Mouse (Mus musculus) CH12.LX (cell line): ENCODE results near the gene Neurl4. TPM values are rescaled to one million over a fixed set of nuclear protein-coding genes. Genes with fewer than 3 reads are reported as not detected.

Experiments
- DNase-seq: peaks from one replicate; pipeline ENCODE4 v3.0.0-alpha.2; 2013; ENCODE audit errors: extremely low read depth
- H3K27ac ChIP-seq: 2 replicates; pipeline ENCODE4 v1.5.1; 2012; ENCODE audit warnings: low read depth, mild to moderate bottlenecking, control low read depth, moderate library complexity; ENCODE audit not compliant: insufficient read depth
- H3K27me3 ChIP-seq: replicated peaks from 2 replicates; pipeline ENCODE3; 2012; ENCODE audit warnings: inconsistent platforms
- H3K36me3 ChIP-seq, 2 experiments: replicated peaks in 1 of 2; 2 replicates each; pipeline versions ENCODE3 to v1.6.1; 2012; ENCODE audit warnings: inconsistent platforms in 1 of 2, low read length in 1 of 2, mild to moderate bottlenecking in 1 of 2, mixed read lengths in 1 of 2, moderate library complexity in 1 of 2; ENCODE audit not compliant: control insufficient read depth in 1 of 2, insufficient read depth in 1 of 2
- H3K4me1 ChIP-seq, 2 experiments: 2 replicates each; pipeline ENCODE4 v1.6.1; 2012; ENCODE audit warnings: inconsistent platforms in 1 of 2, moderate library complexity in 1 of 2; ENCODE audit not compliant: insufficient read depth in 2 of 2, control insufficient read depth in 1 of 2
- H3K4me2 ChIP-seq: 2 replicates; pipeline ENCODE4 v1.6.1; 2012; ENCODE audit warnings: low read depth, mild to moderate bottlenecking, control low read depth; ENCODE audit not compliant: poor library complexity, insufficient read depth, severe bottlenecking
- H3K4me3 ChIP-seq, 3 experiments: fragments of 150-350 bp in 1 of 3; sonication (generic) in 1 of 3; replicated peaks in 1 of 3; 2 replicates each; pipeline versions ENCODE3 to v1.5.1; 2011 to 2012; ENCODE audit warnings: low read depth in 2 of 3, low read length in 2 of 3, mild to moderate bottlenecking in 2 of 3, moderate library complexity in 2 of 3, control low read depth in 1 of 3, improper control_type of control experiment in 1 of 3, inconsistent platforms in 1 of 3, mixed read lengths in 1 of 3; ENCODE audit not compliant: poor library complexity in 1 of 3
- H3K79me2 ChIP-seq: replicated peaks from 2 replicates; pipeline ENCODE4 v1.6.1; 2012; ENCODE audit warnings: mild to moderate bottlenecking, moderate library complexity; ENCODE audit not compliant: control insufficient read depth, poor library complexity, insufficient read depth, severe bottlenecking; ENCODE audit errors: extremely low read depth
- H3K9ac ChIP-seq: 2 replicates; pipeline ENCODE4 v1.6.1; 2012; ENCODE audit warnings: low read depth, mild to moderate bottlenecking, control low read depth, moderate library complexity; ENCODE audit not compliant: insufficient read depth
- H3K9me3 ChIP-seq: replicated peaks from 2 replicates; pipeline ENCODE3; 2012; ENCODE audit warnings: low read length, inconsistent platforms, mixed read lengths
- BHLHE40 ChIP-seq: IDR thresholded peaks from 2 replicates; pipeline ENCODE4 v1.6.1; 2011; ENCODE audit warnings: mild to moderate bottlenecking, low read depth, low read length, improper control_type of control experiment
- CHD1 ChIP-seq: IDR thresholded peaks from 2 replicates; pipeline ENCODE4 v1.6.1; 2012; ENCODE audit warnings: low read depth, low read length, improper control_type of control experiment, inconsistent platforms
- CHD2 ChIP-seq: IDR thresholded peaks from 2 replicates; pipeline ENCODE4 v1.6.1; 2011; ENCODE audit warnings: low read length, improper control_type of control experiment
- CTCF ChIP-seq, 2 experiments: IDR thresholded peaks in 1 of 2; conservative IDR thresholded peaks in 1 of 2; 2 replicates each; pipeline ENCODE4 v1.5.1; 2011 to 2012; ENCODE audit warnings: low read depth in 2 of 2, low read length in 2 of 2, improper control_type of control experiment in 1 of 2, inconsistent platforms in 1 of 2, mild to moderate bottlenecking in 1 of 2, moderate library complexity in 1 of 2
- ELF1 ChIP-seq: IDR thresholded peaks from 2 replicates; pipeline ENCODE4 v1.6.1; 2014; ENCODE audit warnings: low read depth, mild to moderate bottlenecking, inconsistent platforms, low read length, improper control_type of control experiment
- ETS1 ChIP-seq: conservative IDR thresholded peaks from 2 replicates; pipeline ENCODE4 v1.6.1; 2012; ENCODE audit warnings: low read depth, mild to moderate bottlenecking, inconsistent platforms, low read length, improper control_type of control experiment, moderate library complexity
- GABPA ChIP-seq: IDR thresholded peaks from 2 replicates; pipeline ENCODE4 v1.6.1; 2012; ENCODE audit warnings: low read depth, low read length, improper control_type of control experiment, inconsistent platforms; ENCODE audit not compliant: insufficient replicate concordance
- IRF4 ChIP-seq: IDR thresholded peaks from 2 replicates; pipeline ENCODE4 v1.6.1; 2014; ENCODE audit warnings: low read depth, mild to moderate bottlenecking, inconsistent platforms, low read length, improper control_type of control experiment
- JUND ChIP-seq: conservative IDR thresholded peaks from 2 replicates; pipeline ENCODE4 v1.6.1; 2011; ENCODE audit warnings: low read depth, low read length, improper control_type of control experiment
- MAFK ChIP-seq: IDR thresholded peaks from 2 replicates; pipeline ENCODE4 v1.6.1; 2011; ENCODE audit warnings: low read length, improper control_type of control experiment; ENCODE audit not compliant: insufficient replicate concordance
- MAX ChIP-seq: IDR thresholded peaks from 2 replicates; pipeline ENCODE4 v1.6.1; 2011; ENCODE audit warnings: low read length, improper control_type of control experiment
- MXI1 ChIP-seq: IDR thresholded peaks from 2 replicates; pipeline ENCODE4 v1.6.1; 2011; ENCODE audit warnings: mild to moderate bottlenecking, low read depth, low read length, improper control_type of control experiment
- MYC ChIP-seq: IDR thresholded peaks from 2 replicates; pipeline ENCODE4 v1.6.1; 2011; ENCODE audit warnings: low read depth, mild to moderate bottlenecking, improper control_type of control experiment, low read length
- NELFE ChIP-seq: IDR thresholded peaks from 2 replicates; pipeline ENCODE4 v1.6.1; 2011; ENCODE audit warnings: low read depth, low read length, improper control_type of control experiment
- NRF1 ChIP-seq: IDR thresholded peaks from 2 replicates; pipeline ENCODE4 v1.6.1; 2014; ENCODE audit warnings: low read depth, mild to moderate bottlenecking, inconsistent platforms, low read length, improper control_type of control experiment, moderate library complexity
- PAX5 ChIP-seq: IDR thresholded peaks from 2 replicates; pipeline ENCODE4 v1.6.1; 2012; ENCODE audit warnings: low read length, inconsistent platforms, mixed read lengths
- POLR2AphosphoS2 ChIP-seq: IDR thresholded peaks from 2 replicates; pipeline ENCODE4 v1.6.1; 2011; ENCODE audit warnings: low read depth, low read length, improper control_type of control experiment
- SIN3A ChIP-seq: IDR thresholded peaks from 2 replicates; pipeline ENCODE4 v1.6.1; 2012; ENCODE audit warnings: low read length, improper control_type of control experiment, inconsistent platforms
- SMC3 ChIP-seq: IDR thresholded peaks from 2 replicates; pipeline ENCODE4 v1.6.1; 2011; ENCODE audit warnings: low read depth, low read length, improper control_type of control experiment
- TBP ChIP-seq: conservative IDR thresholded peaks from 2 replicates; pipeline ENCODE4 v1.6.1; 2011; ENCODE audit warnings: low read depth, low read length, improper control_type of control experiment
- TCF12 ChIP-seq: IDR thresholded peaks from 2 replicates; pipeline ENCODE4 v1.6.1; 2014; ENCODE audit warnings: low read depth, mild to moderate bottlenecking, inconsistent platforms, low read length, improper control_type of control experiment
- USF1 ChIP-seq: IDR thresholded peaks from 2 replicates; pipeline ENCODE4 v1.6.1; 2014; ENCODE audit warnings: low read depth, mild to moderate bottlenecking, inconsistent platforms, low read length, improper control_type of control experiment
- USF2 ChIP-seq: conservative IDR thresholded peaks from 2 replicates; pipeline ENCODE4 v1.6.1; 2011; ENCODE audit warnings: low read depth, low read length, improper control_type of control experiment
- ZC3H11A ChIP-seq: IDR thresholded peaks from 2 replicates; pipeline ENCODE4 v1.6.1; 2012; ENCODE audit warnings: low read depth, mild to moderate bottlenecking, inconsistent platforms, low read length, improper control_type of control experiment
- ZKSCAN1 ChIP-seq: IDR thresholded peaks from 2 replicates; pipeline ENCODE4 v1.6.1; 2012; ENCODE audit warnings: low read depth, inconsistent platforms, low read length, improper control_type of control experiment, borderline replicate concordance
- ZMIZ1 ChIP-seq: IDR thresholded peaks from 2 replicates; pipeline ENCODE4 v1.6.1; 2012; ENCODE audit warnings: low read depth, mild to moderate bottlenecking, inconsistent platforms, low read length, improper control_type of control experiment
- ZNF384 ChIP-seq: IDR thresholded peaks from 2 replicates; pipeline ENCODE4 v1.6.1; 2012; ENCODE audit warnings: low read depth, low read length, improper control_type of control experiment, inconsistent platforms
- dilution Hi-C: fragments of 300-500 bp; cut with MboI; formaldehyde crosslinking; loops from 2 replicates; pipeline ENCODE4 v1.14.3; 2020; ENCODE audit warnings: low sequenced_read_pairs; ENCODE audit not compliant: extremely low pct_unique_long_range_greater_than_20kb, extremely low pct_ligation_motif_present
- in situ Hi-C: fragments of 300-500 bp; cut with MboI; formaldehyde crosslinking; loops from 3 replicates; pipeline ENCODE4 v1.14.3; 2019; ENCODE audit warnings: low sequenced_read_pairs, low pct_ligation_motif_present, low pct_unique_long_range_greater_than_20kb, mixed read lengths
- polyA plus RNA-seq: library from polyadenylated mRNA; unstranded; fragments of >175 nt; gene quantifications from 2 replicates; pipeline ENCODE4 v1.2.1, GENCODE M21; 2012; ENCODE audit warnings: low read depth; ENCODE audit not compliant: insufficient read length
- total RNA-seq, 2 experiments: library from RNA; depleted of rRNA; stranded (reverse); fragments of 300-350 nt in 1 of 2; fragments of >200 nt in 1 of 2; gene quantifications; 2 replicates each; pipeline ENCODE4 v1.2.3; 2012 to 2014

Neurl4 gene
- total and polyA plus RNA-seq, 3 experiments, result 21.4 to 51.0 (median 40.1) TPM

GRCm38 (mm10) chr11:69937385-69937784 is 36.5 kb downstream of the Neurl4 start:
- Histone ChIP-seq H3K27ac (no peak overlapping the region), H3K4me1 (peaks cover 0 to 39% of the 10 kb centered on the region in 2 experiments; a peak in 3 of 4 replicates), H3K4me3 (no peak overlapping the region), H3K9me3 (no peaks in the 10 kb centered on the region), H3K27me3 (peaks cover 65% of the 10 kb centered on the region), H3K79me2 (no peaks in the 10 kb centered on the region), H3K4me2 (no peak overlapping the region), H3K9ac (no peak overlapping the region), H3K36me3 (no peaks in the 10 kb centered on the region)
- DNase-seq, result no peak
- in situ Hi-C loops (no loop called here), dilution Hi-C loops (no loop called here)
- TF ChIP-seq ZKSCAN1 (no peak), ETS1 (no peak), ELF1 (no peak), MYC (no peak), SMC3 (no peak), PAX5 (no peak), ZNF384 (no peak), CHD2 (no peak), TBP (no peak), BHLHE40 (no peak), CHD1 (no peak), GABPA (no peak), JUND (no peak), TCF12 (no peak), NRF1 (no peak), MXI1 (no peak), IRF4 (no peak), ZC3H11A (no peak), USF2 (no peak), MAX (no peak)

- TF ChIP-seq ELF1 (no peak), NELFE (no peak), BHLHE40 (no peak), JUND (no peak), ZC3H11A (no peak), ZMIZ1 (no peak), CTCF (conservative IDR thresholded peaks at IDR 0.05 in 1 of 2, IDR thresholded peaks at IDR 0.05 in 1 of 2; ENCODE audit: low read depth in 2 of 2, low read length in 2 of 2) (no peak), USF2 (no peak), SIN3A (no peak), MAFK (no peak), POLR2AphosphoS2 (no peak), USF1 (no peak)
- no peaks in the 10 kb centered on the region for H3K79me2 ChIP-seq
- H3K4me2 ChIP-seq, result no peak overlapping the region
- no peak overlapping the region for H3K9ac ChIP-seq
- H3K27ac ChIP-seq, result no peak overlapping the region
- no peak for DNase-seq
- H3K27me3 ChIP-seq, result peaks cover 65% of the 10 kb centered on the region
- no peak overlapping the region for H3K4me3 ChIP-seq
- no peaks in the 10 kb centered on the region for H3K9me3 ChIP-seq
- peaks cover 0 to 36% of the 10 kb centered on the region in 2 experiments; a peak in 3 of 4 replicates for H3K4me1 ChIP-seq
- dilution Hi-C loops (no loop called here), in situ Hi-C loops (no loop called here)
- peaks cover 0 to 2% of the 10 kb centered on the region in 2 experiments for H3K36me3 ChIP-seq
These were observed 37.0 kb downstream of the Neurl4 start for GRCm38 (mm10) chr11:69937834-69938233.
